Mouse (Mus musculus): ENCODE data around the gene Pcnt. TPM values are rescaled to one million over a fixed set of nuclear protein-coding genes. Genes with fewer than 3 reads are reported as not detected.

Pcnt gene
- polyA plus RNA-seq, 2 experiments = 17.3 to 32.8 TPM

DNA sequence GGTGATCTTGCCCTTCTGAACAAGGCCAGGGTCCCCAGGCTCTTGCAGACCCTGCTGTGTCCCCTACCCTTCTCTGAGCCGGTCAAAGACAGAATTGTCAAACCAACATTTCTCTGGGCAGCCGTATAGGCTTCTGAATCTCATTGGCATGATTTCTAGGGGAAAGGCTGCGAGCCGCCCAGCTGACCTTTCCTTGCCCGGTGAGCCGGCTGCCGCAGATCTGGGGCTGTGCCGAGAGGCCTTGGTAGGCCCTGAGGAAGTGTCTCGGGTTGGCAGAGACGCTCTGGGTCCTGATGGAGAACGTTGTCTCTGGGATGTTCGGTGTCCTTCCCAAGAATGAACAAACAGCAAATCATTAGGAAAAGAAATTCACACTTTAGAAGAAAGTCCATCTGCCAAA is 88.6 kb downstream of the Pcnt start:
- ATAC-seq (ENCODE audit: low FRiP score, low read depth) (no peak), DNase-seq (ENCODE audit: low spot score) (no peak)
- peaks cover 71% of the 10 kb centered on the region for H3K36me3 ChIP-seq (ENCODE audit: control insufficient read depth, insufficient read depth, low read length)
- H3K9me3 ChIP-seq (ENCODE audit: control insufficient read depth, low read length) = no peaks in the 10 kb centered on the region
- no peaks in the 10 kb centered on the region for H3K27me3 ChIP-seq (ENCODE audit: control insufficient read depth, insufficient read depth, low read length)
- H3K4me1 ChIP-seq (ENCODE audit: control insufficient read depth, insufficient read depth, low read length) = no peaks in the 10 kb centered on the region
- H3K4me3 ChIP-seq (replicated peaks; ENCODE audit: low read length) = no peak overlapping the region
- no peak for TF ChIP-seq POLR2A (IDR thresholded peaks at IDR 0.05; ENCODE audit: borderline replicate concordance, extremely low read depth, insufficient read depth, insufficient read length)
- no peak overlapping the region for H3K4me2 ChIP-seq (replicated peaks; ENCODE audit: low read depth, low read length, severe bottlenecking)
- H3K9ac ChIP-seq (ENCODE audit: low read depth, low read length, severe bottlenecking) = no peak overlapping the region
- 96% methylated on average over 12 of the region's 12 CpGs for WGBS
- no peak overlapping the region for H3K27ac ChIP-seq (replicated peaks; ENCODE audit: low read depth, low read length)

DNA sequence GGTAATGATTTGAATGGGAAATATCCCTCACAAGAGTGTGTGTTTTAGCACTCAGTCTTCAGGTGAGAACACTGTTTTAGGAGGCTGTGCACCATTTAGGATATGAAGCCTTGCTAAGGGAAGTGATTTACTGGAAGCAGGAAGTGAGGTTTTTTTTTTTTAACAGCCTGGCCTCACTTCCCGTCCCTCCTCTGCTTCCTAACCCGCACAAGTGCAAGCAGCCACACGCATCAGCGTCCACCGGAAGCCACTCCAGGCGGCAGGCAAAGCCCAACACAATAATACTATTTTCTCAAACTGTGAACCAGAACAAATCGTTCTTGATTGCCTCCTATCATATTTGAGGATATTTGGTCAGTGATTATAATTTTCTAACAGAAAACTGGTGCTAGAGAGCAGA is 90.6 kb downstream of the Pcnt start:
- Histone ChIP-seq H3K27ac (replicated peaks; ENCODE audit: low read depth, low read length) (no peak overlapping the region), H3K9me3 (ENCODE audit: control insufficient read depth, low read length) (no peaks in the 10 kb centered on the region), H3K36me3 (ENCODE audit: control insufficient read depth, insufficient read depth, low read length) (peaks cover 63% of the 10 kb centered on the region), H3K9ac (ENCODE audit: low read depth, low read length, severe bottlenecking) (no peak overlapping the region), H3K4me1 (ENCODE audit: control insufficient read depth, insufficient read depth, low read length) (no peaks in the 10 kb centered on the region), H3K4me3 (replicated peaks; ENCODE audit: low read length) (no peak overlapping the region), H3K27me3 (ENCODE audit: control insufficient read depth, insufficient read depth, low read length) (no peaks in the 10 kb centered on the region), H3K4me2 (replicated peaks; ENCODE audit: low read depth, low read length, severe bottlenecking) (no peak overlapping the region)
- TF ChIP-seq POLR2A (IDR thresholded peaks at IDR 0.05; ENCODE audit: borderline replicate concordance, extremely low read depth, insufficient read depth, insufficient read length) = no peak
- no peak for DNase-seq (ENCODE audit: low spot score)
- WGBS = 70% methylated on average over 7 of the region's 7 CpGs
- ATAC-seq (ENCODE audit: low FRiP score, low read depth) = no peak

DNA sequence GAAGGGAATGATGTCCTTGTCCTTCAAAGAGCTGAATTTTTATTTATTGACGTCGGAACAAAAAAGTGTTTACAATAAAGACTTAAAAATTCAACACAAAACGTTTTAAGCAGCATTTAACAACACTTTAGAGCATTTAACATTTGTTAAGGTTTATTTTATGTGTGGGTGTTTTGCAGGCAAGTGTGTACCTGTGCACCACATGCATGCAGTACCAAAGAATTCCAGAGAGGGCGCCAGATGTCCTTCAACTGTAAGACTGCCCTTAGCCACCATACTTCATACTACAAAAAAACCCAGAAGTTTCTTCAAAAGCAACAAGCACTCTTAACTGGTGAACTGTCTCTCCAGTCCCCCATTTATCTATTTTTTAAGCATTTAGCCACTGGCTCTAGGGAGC is 96.0 kb downstream of the Pcnt start:
- peak overlapping the region; percentile 70 for H3K4me2 ChIP-seq (replicated peaks; ENCODE audit: low read depth, low read length, severe bottlenecking)
- H3K4me1 ChIP-seq (ENCODE audit: control insufficient read depth, insufficient read depth, low read length) = peaks cover 23% of the 10 kb centered on the region
- peak; percentile 26 for DNase-seq (ENCODE audit: low spot score)
- no peak for ATAC-seq (ENCODE audit: low FRiP score, low read depth)
- 8% methylated on average over 4 of the region's 4 CpGs for WGBS
- peaks cover 14% of the 10 kb centered on the region for H3K36me3 ChIP-seq (ENCODE audit: control insufficient read depth, insufficient read depth, low read length)
- H3K27me3 ChIP-seq (ENCODE audit: control insufficient read depth, insufficient read depth, low read length) = no peaks in the 10 kb centered on the region
- no peak overlapping the region for H3K27ac ChIP-seq (replicated peaks; ENCODE audit: low read depth, low read length)
- TF ChIP-seq POLR2A (IDR thresholded peaks at IDR 0.05; ENCODE audit: borderline replicate concordance, extremely low read depth, insufficient read depth, insufficient read length) = no peak
- no peaks in the 10 kb centered on the region for H3K9me3 ChIP-seq (ENCODE audit: control insufficient read depth, low read length)
- no peak overlapping the region for H3K9ac ChIP-seq (ENCODE audit: low read depth, low read length, severe bottlenecking)
- H3K4me3 ChIP-seq (replicated peaks; ENCODE audit: low read length) = peak overlapping the region; percentile 90

DNA sequence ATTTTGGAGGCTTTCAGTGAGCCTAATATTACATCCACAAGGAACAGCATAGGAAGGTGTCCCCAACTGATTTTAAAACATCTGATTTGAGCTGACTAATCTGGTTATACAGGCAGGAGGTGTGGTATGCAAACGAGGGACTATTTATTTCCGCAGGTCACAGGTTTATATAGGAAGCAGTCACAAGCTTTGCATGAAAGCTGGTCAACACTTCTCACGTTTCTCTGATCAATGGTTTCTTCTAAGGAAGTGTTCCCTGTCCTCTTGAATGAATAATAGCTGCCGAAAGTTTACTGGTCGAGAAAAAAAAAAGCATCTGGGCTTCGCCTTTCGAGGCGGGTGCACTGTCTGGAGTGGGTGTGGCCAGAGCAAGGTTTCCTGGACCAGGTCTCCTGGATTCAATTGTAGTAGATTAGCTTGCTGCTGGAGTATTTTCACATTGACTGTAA is 96.5 kb downstream of the Pcnt start:
- 0 out of 2 replicates have a peak overlapping the region, but pooled peaks have one; percentile 56 for H3K9ac ChIP-seq (ENCODE audit: low read depth, low read length, severe bottlenecking)
- H3K36me3 ChIP-seq (ENCODE audit: control insufficient read depth, insufficient read depth, low read length) = peaks cover 10% of the 10 kb centered on the region
- 7% methylated on average over 8 of the region's 8 CpGs for WGBS
- peak overlapping the region; percentile 90 for H3K4me3 ChIP-seq (replicated peaks; ENCODE audit: low read length)
- H3K9me3 ChIP-seq (ENCODE audit: control insufficient read depth, low read length) = no peaks in the 10 kb centered on the region
- no peak for TF ChIP-seq POLR2A (IDR thresholded peaks at IDR 0.05; ENCODE audit: borderline replicate concordance, extremely low read depth, insufficient read depth, insufficient read length)
- peaks cover 23% of the 10 kb centered on the region for H3K4me1 ChIP-seq (ENCODE audit: control insufficient read depth, insufficient read depth, low read length)
- H3K4me2 ChIP-seq (replicated peaks; ENCODE audit: low read depth, low read length, severe bottlenecking) = peak overlapping the region; percentile 70
- no peak overlapping the region for H3K27ac ChIP-seq (replicated peaks; ENCODE audit: low read depth, low read length)
- no peak for ATAC-seq (ENCODE audit: low FRiP score, low read depth)
- DNase-seq (ENCODE audit: low spot score) = peak; percentile 7
- no peaks in the 10 kb centered on the region for H3K27me3 ChIP-seq (ENCODE audit: control insufficient read depth, insufficient read depth, low read length)

DNA sequence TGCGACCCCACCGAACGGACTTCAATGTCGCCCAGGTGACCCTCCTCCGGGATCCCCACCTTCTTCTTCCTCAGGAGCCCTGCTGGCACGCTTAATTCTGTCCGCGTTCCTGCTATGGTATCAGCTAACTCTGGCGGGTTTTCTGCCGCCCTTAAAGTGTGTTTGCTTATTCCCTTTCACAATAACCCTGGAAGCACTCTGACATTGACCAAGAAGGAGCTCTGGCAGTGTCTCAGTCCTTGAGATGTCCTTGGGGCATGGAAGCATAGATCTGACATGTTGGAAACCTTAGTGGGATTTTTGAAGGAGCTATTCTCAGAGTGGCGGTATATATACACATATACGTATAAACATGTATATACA is 97.1 kb downstream of the Pcnt start:
- WGBS = 7% methylated on average over 11 of the region's 12 CpGs
- Histone ChIP-seq H3K4me1 (ENCODE audit: control insufficient read depth, insufficient read depth, low read length) (peaks cover 23% of the 10 kb centered on the region), H3K4me2 (replicated peaks; ENCODE audit: low read depth, low read length, severe bottlenecking) (peak overlapping the region; percentile 70), H3K27ac (replicated peaks; ENCODE audit: low read depth, low read length) (0 out of 2 replicates have a peak overlapping the region, but pooled peaks have one; percentile 14), H3K27me3 (ENCODE audit: control insufficient read depth, insufficient read depth, low read length) (no peaks in the 10 kb centered on the region), H3K9ac (ENCODE audit: low read depth, low read length, severe bottlenecking) (peak overlapping the region; percentile 56; the same call in 1 of the 2 replicates), H3K4me3 (replicated peaks; ENCODE audit: low read length) (peak overlapping the region; percentile 90), H3K36me3 (ENCODE audit: control insufficient read depth, insufficient read depth, low read length) (peaks cover 4% of the 10 kb centered on the region), H3K9me3 (ENCODE audit: control insufficient read depth, low read length) (no peaks in the 10 kb centered on the region)
- DNase-seq (ENCODE audit: low spot score) (no peak), ATAC-seq (ENCODE audit: low FRiP score, low read depth) (peak; percentile 16; the same call in 1 of the 2 replicates)
- TF ChIP-seq POLR2A (IDR thresholded peaks at IDR 0.05; ENCODE audit: borderline replicate concordance, extremely low read depth, insufficient read depth, insufficient read length) = no peak
